Mouse (Mus musculus) cerebellum, postnatal 4 days (tissue): ENCODE measurements around the gene Krr1.
"Not testable (repeated sequence)": the region's sequence is repeated elsewhere in the genome, so short reads cannot be mapped to it uniquely, and the experiment has no call there.

Source experiments
- DNase-seq, 2 experiments: peaks; one replicate each; pipeline ENCODE4 v3.0.0; 2022; ENCODE audit warnings: low spot score in 2 of 2, mixed read lengths in 1 of 2

Krr1 gene

GRCm38 (mm10) chr10:111977584-111977983 lies 5.1 kb downstream of the Krr1 start:
- DNase-seq: peak; percentile 36 to 57

- no peak for DNase-seq
Observed at GRCm38 (mm10) chr10:111983070-111983469, 10.6 kb downstream of the Krr1 start.

- no peak for DNase-seq
Observed at GRCm38 (mm10) chr10:111986453-111986852, 14.0 kb downstream of the Krr1 start.

- DNase-seq: no peak
Observed at GRCm38 (mm10) chr10:111995803-111996548, 23.5 kb downstream of the Krr1 start.

- DNase-seq: no peak
Observed at GRCm38 (mm10) chr10:111996549-111996904, 24.1 kb downstream of the Krr1 start.

GRCm38 (mm10) chr10:111996911-111997347 lies 24.5 kb downstream of the Krr1 start:
- DNase-seq: no peak

- no peak for DNase-seq
Observed at GRCm38 (mm10) chr10:111997671-111998070, 25.2 kb downstream of the Krr1 start.

GRCm38 (mm10) chr10:111999765-112000164 lies 27.3 kb downstream of the Krr1 start:
- DNase-seq: no peak

GRCm38 (mm10) chr10:112000568-112000967 lies 28.1 kb downstream of the Krr1 start:
- no peak for DNase-seq

- DNase-seq: no peak
Observed at GRCm38 (mm10) chr10:112001350-112001749, 28.9 kb downstream of the Krr1 start.

GRCm38 (mm10) chr10:112001756-112002520 lies 29.5 kb downstream of the Krr1 start:
- DNase-seq: no peak

GRCm38 (mm10) chr10:112002544-112003215 lies 30.2 kb downstream of the Krr1 start, which contains the start of gene Glipr1:
Glipr1 (minus strand) TSS chr10:112002631.
- no peak for DNase-seq

GRCm38 (mm10) chr10:112009511-112009910 lies 37.0 kb downstream of the Krr1 start:
- DNase-seq: not testable (repeated sequence)

GRCm38 (mm10) chr10:112023585-112023984 lies 51.1 kb downstream of the Krr1 start:
- DNase-seq: no peak

GRCm38 (mm10) chr10:112028689-112029088 lies 56.2 kb downstream of the Krr1 start:
- not testable (repeated sequence) for DNase-seq
